Mouse (Mus musculus): ENCODE measurements around the gene Cldn7. TPM values are rescaled to one million over a fixed set of nuclear protein-coding genes. Genes with fewer than 3 reads are reported as not detected.

The Cldn7 gene
- polyA plus RNA-seq, 1 experiment from 2014 or later, result 0.58 TPM

GRCm38 (mm10) chr11:69998567-69999491, 34.2 kb downstream of the Cldn7 start:
- Histone ChIP-seq H3K4me2 (no peak overlapping the region), H3K27ac (no peak overlapping the region), H3K9me3 (no peaks in the 10 kb centered on the region), H3K36me3 (replicated peaks) (peaks cover 9% of the 10 kb centered on the region), H3K9ac (no peak overlapping the region), H3K27me3 (replicated peaks) (no peaks in the 10 kb centered on the region), H3K4me3 (0 out of 2 replicates have a peak overlapping the region, but pooled peaks have one; percentile 90), H3K4me1 (peaks cover 63% of the 10 kb centered on the region)
- ATAC-seq (replicated peaks), result no peak
- 92% methylated on average over 27 of the region's 27 CpGs for WGBS

GRCm38 (mm10) chr11:69999666-70000065, 35.1 kb downstream of the Cldn7 start:
- no peak for ATAC-seq (replicated peaks)
- Histone ChIP-seq H3K4me1 (peaks cover 62% of the 10 kb centered on the region), H3K4me2 (peak overlapping the region; percentile 83; the same call in 1 of the 2 replicates), H3K9ac (no peak overlapping the region), H3K4me3 (peak overlapping the region; percentile 67), H3K27me3 (replicated peaks) (no peaks in the 10 kb centered on the region), H3K27ac (peak overlapping the region; percentile 98), H3K9me3 (no peaks in the 10 kb centered on the region), H3K36me3 (replicated peaks) (peaks cover 9% of the 10 kb centered on the region)
- 88% methylated on average over 8 of the region's 8 CpGs for WGBS

GRCm38 (mm10) chr11:70000396-70000898, 35.9 kb downstream of the Cldn7 start, which contains the start of gene Dvl2:
TSS of gene Dvl2 (plus strand) at chr11:70000595.
- WGBS, result under 1% methylated on average over 48 of the region's 48 CpGs
- peak within 1 kb of the TSS; percentile 98 for H3K27ac ChIP-seq
- H3K4me3 ChIP-seq, result peak within 1 kb of the TSS; percentile 67
- H3K9me3 ChIP-seq, result no peaks in the 10 kb centered on the region
- H3K36me3 ChIP-seq (replicated peaks), result peaks cover 9% of the 10 kb centered on the region
- H3K27me3 ChIP-seq (replicated peaks), result no peaks in the 10 kb centered on the region
- peak; percentile 60 for ATAC-seq (replicated peaks)
- peak within 1 kb of the TSS; percentile 83 for H3K4me2 ChIP-seq
- H3K9ac ChIP-seq, result peak within 1 kb of the TSS; percentile 69
- H3K4me1 ChIP-seq, result peaks cover 56% of the 10 kb centered on the region

GRCm38 (mm10) chr11:70001159-70001558, 36.6 kb downstream of the Cldn7 start:
- Histone ChIP-seq H3K36me3 (replicated peaks) (peaks cover 11% of the 10 kb centered on the region), H3K9me3 (no peaks in the 10 kb centered on the region), H3K4me2 (peak overlapping the region; percentile 83), H3K4me3 (peak overlapping the region; percentile 67), H3K27ac (peak overlapping the region; percentile 98), H3K9ac (peak overlapping the region; percentile 69), H3K4me1 (peaks cover 56% of the 10 kb centered on the region), H3K27me3 (replicated peaks) (no peaks in the 10 kb centered on the region)
- WGBS, result 13% methylated on average over 8 of the region's 8 CpGs
- no peak for ATAC-seq (replicated peaks)

GRCm38 (mm10) chr11:70001865-70002264, 37.3 kb downstream of the Cldn7 start:
- Histone ChIP-seq H3K9ac (no peak overlapping the region), H3K4me3 (peak overlapping the region; percentile 67), H3K4me1 (peaks cover 56% of the 10 kb centered on the region), H3K36me3 (replicated peaks) (peaks cover 18% of the 10 kb centered on the region), H3K4me2 (peak overlapping the region; percentile 83), H3K27ac (no peak overlapping the region), H3K9me3 (no peaks in the 10 kb centered on the region), H3K27me3 (replicated peaks) (no peaks in the 10 kb centered on the region)
- no peak for ATAC-seq (replicated peaks)

- Histone ChIP-seq H3K4me1 (peaks cover 53% of the 10 kb centered on the region), H3K36me3 (replicated peaks) (peaks cover 24% of the 10 kb centered on the region), H3K9ac (0 out of 2 replicates have a peak overlapping the region, but pooled peaks have one; percentile 12)
Observed at GRCm38 (mm10) chr11:70002471-70002870, 37.9 kb downstream of the Cldn7 start.

GRCm38 (mm10) chr11:70005521-70005920, 40.9 kb downstream of the Cldn7 start:
- ATAC-seq (replicated peaks), result no peak
- no peaks in the 10 kb centered on the region for H3K27me3 ChIP-seq (replicated peaks)
- H3K4me3 ChIP-seq, result no peak overlapping the region
- H3K4me1 ChIP-seq, result peaks cover 35% of the 10 kb centered on the region
- peaks cover 45% of the 10 kb centered on the region for H3K36me3 ChIP-seq (replicated peaks)
- H3K9me3 ChIP-seq, result no peaks in the 10 kb centered on the region
- H3K9ac ChIP-seq, result no peak overlapping the region
- no peak overlapping the region for H3K27ac ChIP-seq
- H3K4me2 ChIP-seq, result no peak overlapping the region
- 47% methylated on average over 5 of the region's 5 CpGs for WGBS

More at GRCm38 (mm10) chr11:70002471-70002870, 37.9 kb downstream of the Cldn7 start:
- 90% methylated on average over 2 of the region's 2 CpGs for WGBS
- H3K4me2 ChIP-seq, result peak overlapping the region; percentile 83
- H3K9me3 ChIP-seq, result no peaks in the 10 kb centered on the region
- no peaks in the 10 kb centered on the region for H3K27me3 ChIP-seq (replicated peaks)
- no peak overlapping the region for H3K27ac ChIP-seq
- peak overlapping the region; percentile 67; the same call in 1 of the 2 replicates for H3K4me3 ChIP-seq
- no peak for ATAC-seq (replicated peaks)

- Histone ChIP-seq H3K4me3 (no peak overlapping the region), H3K27ac (no peak overlapping the region), H3K4me2 (no peak overlapping the region), H3K9ac (no peak overlapping the region), H3K27me3 (replicated peaks) (no peaks in the 10 kb centered on the region), H3K9me3 (no peaks in the 10 kb centered on the region), H3K4me1 (peaks cover 10% of the 10 kb centered on the region), H3K36me3 (replicated peaks) (peaks cover 72% of the 10 kb centered on the region)
- ATAC-seq (replicated peaks), result no peak
- whole genome bisulfite sequencing, result 91% methylated on average over 6 of the region's 6 CpGs
Observed at GRCm38 (mm10) chr11:70010033-70010432, 45.5 kb downstream of the Cldn7 start.

- WGBS, result 91% methylated on average over 12 of the region's 12 CpGs
- H3K36me3 ChIP-seq (replicated peaks), result peaks cover 71% of the 10 kb centered on the region
- no peaks in the 10 kb centered on the region for H3K9me3 ChIP-seq
- peaks cover 13% of the 10 kb centered on the region for H3K4me1 ChIP-seq
- no peak overlapping the region for H3K9ac ChIP-seq
- H3K4me2 ChIP-seq, result no peak overlapping the region
- no peak overlapping the region for H3K4me3 ChIP-seq
- H3K27ac ChIP-seq, result no peak overlapping the region
- ATAC-seq (replicated peaks), result no peak
- H3K27me3 ChIP-seq (replicated peaks), result no peaks in the 10 kb centered on the region
Observed at GRCm38 (mm10) chr11:70010548-70010947, 46.0 kb downstream of the Cldn7 start.

- H3K36me3 ChIP-seq (replicated peaks), result peaks cover 71% of the 10 kb centered on the region
- ATAC-seq (replicated peaks), result no peak
- H3K4me2 ChIP-seq, result no peak overlapping the region
- peaks cover 14% of the 10 kb centered on the region for H3K4me1 ChIP-seq
- H3K27ac ChIP-seq, result no peak overlapping the region
- H3K4me3 ChIP-seq, result no peak overlapping the region
- H3K9me3 ChIP-seq, result no peaks in the 10 kb centered on the region
- no peak overlapping the region for H3K9ac ChIP-seq
- WGBS, result 74% methylated on average over 10 of the region's 10 CpGs
- no peaks in the 10 kb centered on the region for H3K27me3 ChIP-seq (replicated peaks)
Observed at GRCm38 (mm10) chr11:70010961-70011360, 46.4 kb downstream of the Cldn7 start.

GRCm38 (mm10) chr11:70012931-70013330, 48.4 kb downstream of the Cldn7 start:
- Histone ChIP-seq H3K4me2 (no peak overlapping the region), H3K27ac (no peak overlapping the region), H3K36me3 (replicated peaks) (peaks cover 53% of the 10 kb centered on the region), H3K27me3 (replicated peaks) (no peaks in the 10 kb centered on the region), H3K4me3 (no peak overlapping the region), H3K4me1 (peaks cover 28% of the 10 kb centered on the region), H3K9me3 (no peaks in the 10 kb centered on the region), H3K9ac (no peak overlapping the region)
- ATAC-seq (replicated peaks), result no peak
- WGBS, result 87% methylated on average over 9 of the region's 9 CpGs

- 87% methylated on average over 3 of the region's 3 CpGs for WGBS
- Histone ChIP-seq H3K9me3 (no peaks in the 10 kb centered on the region), H3K9ac (no peak overlapping the region), H3K36me3 (replicated peaks) (peaks cover 48% of the 10 kb centered on the region), H3K4me2 (no peak overlapping the region), H3K27me3 (replicated peaks) (no peaks in the 10 kb centered on the region), H3K27ac (no peak overlapping the region), H3K4me1 (peaks cover 29% of the 10 kb centered on the region), H3K4me3 (no peak overlapping the region)
- ATAC-seq (replicated peaks), result no peak
Observed at GRCm38 (mm10) chr11:70013408-70013807, 48.8 kb downstream of the Cldn7 start.
